Mouse (Mus musculus) midbrain, embryonic 12.5 days (tissue): ENCODE measurements around the gene Umps. TPM values are rescaled to one million over a fixed set of nuclear protein-coding genes. Genes with fewer than 3 reads are reported as not detected.

ENCODE experiments used
- polyA plus RNA-seq: library from polyadenylated mRNA; unstranded; fragments of >200 nt; fragmentation: Nextera tagmentation; extraction: Ambion mirVana; gene quantifications from 2 replicates; pipeline ENCODE4 v1.2.1, GENCODE M21; 2016

Gene Umps
- polyA plus RNA-seq, 1 experiment from 2014 or later, result 47.0 TPM

Other genes starting within 250 kb of the Umps start
- 0.08 and 0.10 TPM in 2 replicates for gene Muc13, start 173.0 kb downstream of the Umps start, polyA plus RNA-seq
- gene Itgb5, start 137.4 kb downstream of the Umps start, polyA plus RNA-seq, result 24.1 and 31.0 TPM in 2 replicates